ENCODE assay signal across 8 mouse cellular contexts in genomic region chr2:168472899-168473298, GRCm38 (mm10).
DNase-seq lines count a peak whose midpoint lies in the region; ATAC-seq and TF ChIP-seq lines count a peak whose summit lies in the region.

No protein-coding gene starts in this region.

- peak; percentile 97 for TF ChIP-seq CTCF in E14TG2a.4 (conservative IDR thresholded peaks at IDR 0.05; ENCODE audit: low read length)

- no peaks in the 10 kb centered on the region for H3K36me3 ChIP-seq in E14TG2a.4 (ENCODE audit: insufficient read depth, low read length)
- no peaks in the 10 kb centered on the region for H3K36me3 ChIP-seq in forebrain, embryonic 13.5 days (ENCODE audit: poor library complexity, severe bottlenecking)
- H3K36me3 ChIP-seq in neural tube, embryonic 13.5 days = no peaks in the 10 kb centered on the region

- intact Hi-C loops in heart, postnatal 14 days (cut with DNase I) = no loop called here

- peaks cover 11% of the 10 kb centered on the region for H3K4me1 ChIP-seq in E14TG2a.4 (replicated peaks; ENCODE audit: low read depth, low read length)
- peaks cover 7% of the 10 kb centered on the region for H3K4me1 ChIP-seq in forebrain, embryonic 13.5 days
- H3K4me1 ChIP-seq in neural tube, embryonic 13.5 days (replicated peaks) = peaks cover 12% of the 10 kb centered on the region

- DNase-seq in c-Kit-positive CD71-positive TER-119-negative erythroid progenitor cells, embryonic 14.5 days (ENCODE audit: low read depth) = peak; percentile 22
- DNase-seq in heart, postnatal 14 days = peak; percentile 65 to 76
- DNase-seq in kidney, postnatal 4 days = peak; percentile 73 to 79
- peak; percentile 69 to 72 for DNase-seq in lung, adult 18-20 months
- peak; percentile 67 to 74 for DNase-seq in thymus, adult 18-20 months

- H3K4me2 ChIP-seq in forebrain, embryonic 13.5 days = peak overlapping the region; percentile 64
- peak overlapping the region; percentile 49 for H3K4me2 ChIP-seq in neural tube, embryonic 13.5 days

- H3K4me3 ChIP-seq in E14TG2a.4 (replicated peaks; ENCODE audit: low read length) = peak overlapping the region; percentile 63
- H3K4me3 ChIP-seq in forebrain, embryonic 13.5 days = peak overlapping the region; percentile 35
- peak overlapping the region; percentile 21; the same call in 1 of the 2 replicates for H3K4me3 ChIP-seq in neural tube, embryonic 13.5 days

- no peak overlapping the region for H3K27ac ChIP-seq in forebrain, embryonic 13.5 days
- no peak overlapping the region for H3K27ac ChIP-seq in neural tube, embryonic 13.5 days (replicated peaks)

- H3K9me3 ChIP-seq in E14TG2a.4 (ENCODE audit: low read length) = no peaks in the 10 kb centered on the region
- no peaks in the 10 kb centered on the region for H3K9me3 ChIP-seq in forebrain, embryonic 13.5 days (replicated peaks)
- no peaks in the 10 kb centered on the region for H3K9me3 ChIP-seq in neural tube, embryonic 13.5 days

- ATAC-seq in forebrain, embryonic 13.5 days = 0 out of 2 replicates have a peak, but pooled peaks have one; percentile 25
- peak; percentile 75 for ATAC-seq in neural tube, embryonic 13.5 days (ENCODE audit: low read depth)

- H3K27me3 ChIP-seq in E14TG2a.4 (ENCODE audit: insufficient read depth, low read length) = peaks cover 11% of the 10 kb centered on the region
- H3K27me3 ChIP-seq in forebrain, embryonic 13.5 days = peaks cover 7% of the 10 kb centered on the region; the same call in 1 of the 2 replicates
- H3K27me3 ChIP-seq in neural tube, embryonic 13.5 days = peaks cover 18% of the 10 kb centered on the region

- H3K9ac ChIP-seq in forebrain, embryonic 13.5 days = peak overlapping the region; percentile 62
- H3K9ac ChIP-seq in neural tube, embryonic 13.5 days = 0 out of 2 replicates have a peak overlapping the region, but pooled peaks have one; percentile 36

- WGBS in forebrain, embryonic 13.5 days = 6% methylated on average over 16 of the region's 16 CpGs
- 3% methylated on average over 16 of the region's 16 CpGs for WGBS in neural tube, embryonic 13.5 days

Comparison
In these comparisons a context has a peak if more than half of its experiments do, and no peak if none do; other contexts are left out.
1. DNase-seq: peak in every context shown above with its lines; median percentile 76 in kidney, postnatal 4 days; 70 in heart, postnatal 14 days; 70 in lung, adult 18-20 months; 70 in thymus, adult 18-20 months; 22 in c-Kit-positive CD71-positive TER-119-negative erythroid progenitor cells, embryonic 14.5 days.